In the genomic region with DNA sequence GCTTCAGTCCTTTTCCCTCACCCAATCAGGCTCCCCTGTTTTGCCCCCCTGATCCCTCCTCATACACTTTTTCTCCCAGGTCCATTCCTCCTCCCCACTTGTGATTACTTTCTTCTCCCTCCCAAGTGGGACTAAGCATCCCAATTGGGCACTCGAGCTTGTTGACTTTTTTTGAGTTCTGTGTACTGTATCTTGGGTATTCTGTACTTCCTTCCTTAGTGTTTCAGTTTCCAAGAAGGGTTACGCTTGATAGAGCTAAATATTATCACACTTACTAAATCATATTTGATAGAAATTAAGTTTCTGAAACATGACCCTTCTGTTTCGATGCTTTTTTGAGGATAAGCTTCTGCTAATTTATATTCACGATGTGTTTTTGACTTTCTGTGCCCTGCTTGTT, we compare ENCODE assay signal across 21 mouse cellular contexts.
DNase-seq lines count a peak whose midpoint lies in the region; ATAC-seq and TF ChIP-seq lines count a peak whose summit lies in the region.
"Had no signal": no experiment of that assay in that cellular context is flagged by ENCODE, and none has a peak within 500 bp of the region (broad histone marks: within the 10 kb centered on the region; RNA-seq: fewer than 3 reads in every experiment).

No protein-coding gene starts in this region.

- no peaks in the 10 kb centered on the region for H3K36me3 ChIP-seq in lung, embryonic 14.5 days (ENCODE audit: insufficient read depth)
- no peaks in the 10 kb centered on the region for H3K36me3 ChIP-seq in lung, embryonic 16.5 days (ENCODE audit: control insufficient read depth, insufficient read depth, low read length)
- no peaks in the 10 kb centered on the region for H3K36me3 ChIP-seq in lung, postnatal 0 days (ENCODE audit: insufficient read depth, low read length)
- H3K36me3 ChIP-seq: G1E had no signal

- no peak overlapping the region for H3K4me2 ChIP-seq in lung, embryonic 14.5 days
- no peak overlapping the region for H3K4me2 ChIP-seq in lung, embryonic 16.5 days (ENCODE audit: low read depth, low read length)
- H3K4me2 ChIP-seq in lung, postnatal 0 days (replicated peaks; ENCODE audit: low read depth, low read length), result no peak overlapping the region

- ATAC-seq in lung, embryonic 14.5 days (ENCODE audit: insufficient read depth), result peak; percentile 63; the same call in 1 of the 2 replicates
- 0 out of 2 replicates have a peak, but pooled peaks have one; percentile 52 for ATAC-seq in lung, embryonic 16.5 days (ENCODE audit: low read depth)
- ATAC-seq in lung, postnatal 0 days, result no peak; the same call in 1 of the 2 replicates
- ATAC-seq: activated CD4-positive, CD25-positive, alpha-beta regulatory T cell, adult 4 months; CD4-positive, CD25-positive, alpha-beta regulatory T cell, adult 4 months; Patski had no signal

- H3K27me3 ChIP-seq in lung, embryonic 14.5 days (ENCODE audit: insufficient read depth, low read length), result no peaks in the 10 kb centered on the region
- H3K27me3 ChIP-seq in lung, embryonic 16.5 days (ENCODE audit: control insufficient read depth, insufficient read depth, low read depth, low read length), result no peaks in the 10 kb centered on the region
- H3K27me3 ChIP-seq in lung, postnatal 0 days (replicated peaks; ENCODE audit: insufficient read depth, low read length), result no peaks in the 10 kb centered on the region
- H3K27me3 ChIP-seq: CH12.LX, Patski had no signal

- no peak overlapping the region for H3K9ac ChIP-seq in lung, embryonic 14.5 days
- no peak overlapping the region for H3K9ac ChIP-seq in lung, embryonic 16.5 days (ENCODE audit: low read length)
- no peak overlapping the region for H3K9ac ChIP-seq in lung, postnatal 0 days (replicated peaks; ENCODE audit: low read depth)

- WGBS in lung, embryonic 14.5 days, result 39% methylated on average over 4 of the region's 4 CpGs
- WGBS in lung, embryonic 16.5 days, result 45% methylated on average over 4 of the region's 4 CpGs
- WGBS in lung, postnatal 0 days, result 36% methylated on average over 4 of the region's 4 CpGs

- H3K4me1 ChIP-seq in lung, embryonic 14.5 days (ENCODE audit: insufficient read depth), result no peaks in the 10 kb centered on the region
- H3K4me1 ChIP-seq in lung, embryonic 16.5 days (replicated peaks; ENCODE audit: control insufficient read depth, insufficient read depth, low read length), result no peaks in the 10 kb centered on the region
- no peaks in the 10 kb centered on the region for H3K4me1 ChIP-seq in lung, postnatal 0 days (ENCODE audit: insufficient read depth, low read depth, low read length)

- no peak for TF ChIP-seq EP300 in lung, postnatal 0 days (IDR thresholded peaks at IDR 0.05)

- TF ChIP-seq CTCF in lung, embryonic 14.5 days (IDR thresholded peaks at IDR 0.05; ENCODE audit: low read depth), result no peak
- no peak for TF ChIP-seq CTCF in lung, postnatal 0 days (IDR thresholded peaks at IDR 0.05)

- H3K4me3 ChIP-seq in lung, embryonic 14.5 days (ENCODE audit: low read depth, low read length), result no peak overlapping the region
- H3K4me3 ChIP-seq in lung, embryonic 16.5 days (ENCODE audit: low read length), result no peak overlapping the region
- no peak overlapping the region for H3K4me3 ChIP-seq in lung, postnatal 0 days (ENCODE audit: low read depth, low read length)

- H3K9me3 ChIP-seq in lung, embryonic 14.5 days (ENCODE audit: low read depth, low read length), result no peaks in the 10 kb centered on the region
- no peaks in the 10 kb centered on the region for H3K9me3 ChIP-seq in lung, embryonic 16.5 days (ENCODE audit: control insufficient read depth, low read length)
- no peaks in the 10 kb centered on the region for H3K9me3 ChIP-seq in lung, postnatal 0 days (ENCODE audit: low read length)

- DNase-seq in lung, embryonic 14.5 days, result peak; percentile 9
- DNase-seq in lung, postnatal 4 days, result no peak
- no peak for DNase-seq in lung, adult 18-20 months
- peak; percentile 34 for DNase-seq in lung, postnatal 0 days (ENCODE audit: low spot score)
- no peak for DNase-seq in lung, postnatal 10 days
- DNase-seq: adrenal gland, adult 2 months; adrenal gland, adult 8-10 months; adrenal gland, postnatal 10 days; adrenal gland, postnatal 14 days; adrenal gland, postnatal 25 days; adrenal gland, postnatal 36 days; B cell, adult 2 months; cerebellum, adult 11 months; cerebellum, adult 11-12 months; cerebellum, adult 18-20 months had no signal

- no peak overlapping the region for H3K27ac ChIP-seq in lung, embryonic 14.5 days (ENCODE audit: low read depth)
- no peak overlapping the region for H3K27ac ChIP-seq in lung, embryonic 16.5 days (ENCODE audit: low read length)
- H3K27ac ChIP-seq in lung, postnatal 0 days (ENCODE audit: low read length), result no peak overlapping the region

Comparison
In these comparisons a context has a peak if more than half of its experiments do, and no peak if none do; other contexts are left out.
1. DNase-seq: peak in lung, embryonic 14.5 days (single experiment) and lung, postnatal 0 days (single experiment); none in lung, postnatal 4 days (0 of 2), lung, adult 18-20 months (0 of 2) and lung, postnatal 10 days (single experiment).